Mouse (Mus musculus) forelimb bud, embryonic 11.5 days (tissue): Measurements from ENCODE around the gene Kif13a.

Experiments
- DNase-seq: peaks from one replicate; pipeline ENCODE4 v3.0.0-alpha.2; 2012; ENCODE audit warnings: low read depth, low spot score

Kif13a gene

GRCm38 (mm10) chr13:46729998-46730397 lies 199.7 kb downstream of the Kif13a start:
- DNase-seq: no peak

GRCm38 (mm10) chr13:46728411-46728810 lies 201.3 kb downstream of the Kif13a start:
- peak; percentile 13 for DNase-seq

GRCm38 (mm10) chr13:46727837-46728268 lies 201.8 kb downstream of the Kif13a start, which contains the start of gene Nup153:
Nup153 (minus strand) TSS chr13:46727940.
- DNase-seq: peak; percentile 100

GRCm38 (mm10) chr13:46727038-46727836 lies 202.4 kb downstream of the Kif13a start:
- DNase-seq: peak; percentile 55

GRCm38 (mm10) chr13:46726288-46727037 lies 203.2 kb downstream of the Kif13a start:
- DNase-seq: no peak

- no peak for DNase-seq
Observed at GRCm38 (mm10) chr13:46725227-46725626, 204.4 kb downstream of the Kif13a start.

- no peak for DNase-seq
Observed at GRCm38 (mm10) chr13:46724371-46724770, 205.3 kb downstream of the Kif13a start.

- no peak for DNase-seq
Observed at GRCm38 (mm10) chr13:46721009-46721408, 208.7 kb downstream of the Kif13a start.

GRCm38 (mm10) chr13:46718893-46719400 lies 210.7 kb downstream of the Kif13a start:
- no peak for DNase-seq

- no peak for DNase-seq
Observed at GRCm38 (mm10) chr13:46715976-46716639, 213.6 kb downstream of the Kif13a start.

GRCm38 (mm10) chr13:46713486-46713885 lies 216.2 kb downstream of the Kif13a start:
- DNase-seq: no peak

GRCm38 (mm10) chr13:46703138-46703537 lies 226.5 kb downstream of the Kif13a start:
- DNase-seq: no peak

- DNase-seq: no peak
Observed at GRCm38 (mm10) chr13:46701486-46701885, 228.2 kb downstream of the Kif13a start.

- DNase-seq: no peak
Observed at GRCm38 (mm10) chr13:46699372-46699771, 230.3 kb downstream of the Kif13a start.
